Mouse (Mus musculus): ENCODE data around the gene Pacs2.

- TF ChIP-seq POLR2AphosphoS2 (IDR thresholded peaks at IDR 0.05; ENCODE audit: low read length) = no peak
- peak in 1 of 2 experiments; percentile 11; a peak in 1 of 4 replicates for TF ChIP-seq POLR2A (IDR thresholded peaks at IDR 0.05; ENCODE audit: control insufficient read depth in 1 of 2, insufficient read depth in 1 of 2, low read depth in 1 of 2, low read length in 2 of 2, poor library complexity in 1 of 2)
- peak in 2 of 3 experiments; percentile 99 to 100; a peak in 4 of 6 replicates for TF ChIP-seq CTCF (IDR thresholded peaks at IDR 0.05 in 2 of 3, conservative IDR thresholded peaks at IDR 0.05 in 1 of 3; ENCODE audit: control insufficient read depth in 1 of 3, insufficient read depth in 1 of 3, low read depth in 2 of 3, low read length in 3 of 3, poor library complexity in 1 of 3, severe bottlenecking in 1 of 3)
- TF ChIP-seq USF1 (IDR thresholded peaks at IDR 0.05; ENCODE audit: low read depth, low read length) = no peak
Measured at GRCm38 (mm10) chr12:113119516-113120410, 105.5 kb downstream of the Pacs2 start.

Data from MEL (cell line).